Mouse (Mus musculus) lung, embryonic 15.5 days (tissue): Measurements from ENCODE around the gene Robo1. TPM values are rescaled to one million over a fixed set of nuclear protein-coding genes. Genes with fewer than 3 reads are reported as not detected.

Experiments
- ATAC-seq: fragments of 200-750 bp; cut with Nextera tagmentation; 2 replicates; pipeline ENCODE4 v1.8.0; 2017; ENCODE audit warnings: moderate number of reproducible peaks, borderline replicate concordance; ENCODE audit not compliant: low FRiP score, low TSS enrichment; ENCODE audit errors: extremely low read depth
- H3K27ac ChIP-seq: fragments of 300-500 bp; sonication (generic); 2 replicates; pipeline ENCODE4 v1.5.1; 2015; ENCODE audit warnings: moderate library complexity, mild to moderate bottlenecking, inconsistent platforms
- H3K27me3 ChIP-seq: fragments of 300-500 bp; sonication (generic); 2 replicates; pipeline ENCODE4 v1.6.1; 2015; ENCODE audit warnings: inconsistent platforms
- H3K36me3 ChIP-seq: fragments of 300-500 bp; sonication (generic); 2 replicates; pipeline ENCODE4 v1.6.1; 2015; ENCODE audit warnings: inconsistent platforms
- H3K4me1 ChIP-seq: fragments of 300-500 bp; sonication (generic); 2 replicates; pipeline ENCODE4 v1.6.1; 2015; ENCODE audit warnings: inconsistent platforms
- H3K4me2 ChIP-seq: fragments of 300-500 bp; sonication (generic); 2 replicates; pipeline ENCODE4 v1.6.1; 2015; ENCODE audit warnings: inconsistent platforms, mild to moderate bottlenecking, moderate library complexity
- H3K4me3 ChIP-seq: fragments of 300-500 bp; sonication (generic); 2 replicates; pipeline ENCODE4 v1.5.1; 2015; ENCODE audit warnings: mild to moderate bottlenecking, inconsistent platforms
- H3K9ac ChIP-seq: fragments of 300-500 bp; sonication (generic); 2 replicates; pipeline ENCODE4 v1.6.1; 2015; ENCODE audit warnings: inconsistent platforms
- H3K9me3 ChIP-seq: fragments of 300-500 bp; sonication (generic); 2 replicates; pipeline ENCODE4 v1.6.1; 2016; ENCODE audit warnings: inconsistent platforms
- WGBS: fragments of 180-500 bp; shearing (Covaris S2); methylation state at CpG from one replicate; pipeline ENCODE4 v1.1.7; 2015; 5-methylcytosine and 5-hydroxymethylcytosine counted together
- polyA plus RNA-seq: library from polyadenylated mRNA; unstranded; fragments of >200 nt; fragmentation: Nextera tagmentation; extraction: Ambion mirVana; gene quantifications from 2 replicates; pipeline ENCODE4 v1.2.1, GENCODE M21; 2015

The Robo1 gene
- polyA plus RNA-seq, 1 experiment from 2014 or later = 32.0 TPM

- no peak for ATAC-seq
- no peak overlapping the region for H3K27ac ChIP-seq
- H3K4me3 ChIP-seq = no peak overlapping the region
- no peak overlapping the region for H3K4me2 ChIP-seq
- H3K9ac ChIP-seq = no peak overlapping the region
- no peaks in the 10 kb centered on the region for H3K27me3 ChIP-seq
- 79% methylated on average over 8 of the region's 8 CpGs for WGBS
- H3K9me3 ChIP-seq = no peaks in the 10 kb centered on the region
- no peaks in the 10 kb centered on the region for H3K4me1 ChIP-seq
- no peaks in the 10 kb centered on the region for H3K36me3 ChIP-seq
Measured at GRCm38 (mm10) chr16:72874934-72875732, 567.0 kb downstream of the Robo1 start.

- H3K9ac ChIP-seq = no peak overlapping the region
- no peak for ATAC-seq
- WGBS = 43% methylated on average over 7 of the region's 7 CpGs
- no peaks in the 10 kb centered on the region for H3K27me3 ChIP-seq
- H3K4me1 ChIP-seq = peaks cover 3% of the 10 kb centered on the region; the same call in 1 of the 2 replicates
- no peak overlapping the region for H3K4me3 ChIP-seq
- no peak overlapping the region for H3K4me2 ChIP-seq
- H3K36me3 ChIP-seq = no peaks in the 10 kb centered on the region
- H3K9me3 ChIP-seq = no peaks in the 10 kb centered on the region
- H3K27ac ChIP-seq = no peak overlapping the region
Measured at GRCm38 (mm10) chr16:72888108-72888507, 580.0 kb downstream of the Robo1 start.

- H3K4me1 ChIP-seq = peaks cover 3% of the 10 kb centered on the region; the same call in 1 of the 2 replicates
- H3K4me3 ChIP-seq = no peak overlapping the region
- H3K27ac ChIP-seq = no peak overlapping the region
- H3K36me3 ChIP-seq = no peaks in the 10 kb centered on the region
- H3K4me2 ChIP-seq = no peak overlapping the region
- no peaks in the 10 kb centered on the region for H3K27me3 ChIP-seq
- ATAC-seq = no peak
- H3K9ac ChIP-seq = no peak overlapping the region
- WGBS = 79% methylated on average over 9 of the region's 9 CpGs
- no peaks in the 10 kb centered on the region for H3K9me3 ChIP-seq
Measured at GRCm38 (mm10) chr16:72889401-72889800, 581.3 kb downstream of the Robo1 start.

- ATAC-seq = no peak
- Histone ChIP-seq H3K4me3 (no peak overlapping the region), H3K27ac (no peak overlapping the region), H3K4me2 (no peak overlapping the region), H3K36me3 (no peaks in the 10 kb centered on the region), H3K27me3 (no peaks in the 10 kb centered on the region), H3K9ac (no peak overlapping the region), H3K9me3 (no peaks in the 10 kb centered on the region), H3K4me1 (no peaks in the 10 kb centered on the region)
- WGBS = 81% methylated on average over 11 of the region's 11 CpGs
Measured at GRCm38 (mm10) chr16:72897125-72897524, 589.0 kb downstream of the Robo1 start.

- peaks cover 5% of the 10 kb centered on the region; the same call in 1 of the 2 replicates for H3K4me1 ChIP-seq
- H3K9ac ChIP-seq = no peak overlapping the region
- no peak overlapping the region for H3K4me3 ChIP-seq
- no peaks in the 10 kb centered on the region for H3K9me3 ChIP-seq
- H3K36me3 ChIP-seq = no peaks in the 10 kb centered on the region
- WGBS = 62% methylated on average over 2 of the region's 2 CpGs
- no peaks in the 10 kb centered on the region for H3K27me3 ChIP-seq
- H3K4me2 ChIP-seq = no peak overlapping the region
- no peak overlapping the region for H3K27ac ChIP-seq
- no peak for ATAC-seq
Measured at GRCm38 (mm10) chr16:72908895-72909294, 600.8 kb downstream of the Robo1 start.

- no peak overlapping the region for H3K4me3 ChIP-seq
- H3K4me1 ChIP-seq = peaks cover 5% of the 10 kb centered on the region; the same call in 1 of the 2 replicates
- 40% methylated on average over 5 of the region's 5 CpGs for WGBS
- H3K27me3 ChIP-seq = no peaks in the 10 kb centered on the region
- no peak for ATAC-seq
- no peaks in the 10 kb centered on the region for H3K9me3 ChIP-seq
- H3K4me2 ChIP-seq = no peak overlapping the region
- H3K27ac ChIP-seq = no peak overlapping the region
- no peak overlapping the region for H3K9ac ChIP-seq
- H3K36me3 ChIP-seq = no peaks in the 10 kb centered on the region
Measured at GRCm38 (mm10) chr16:72913134-72913533, 605.0 kb downstream of the Robo1 start.

GRCm38 (mm10) chr16:72914068-72914630, 606.0 kb downstream of the Robo1 start:
- no peak overlapping the region for H3K4me3 ChIP-seq
- no peaks in the 10 kb centered on the region for H3K36me3 ChIP-seq
- H3K4me2 ChIP-seq = no peak overlapping the region
- 81% methylated on average over 4 of the region's 4 CpGs for WGBS
- H3K9me3 ChIP-seq = no peaks in the 10 kb centered on the region
- H3K4me1 ChIP-seq = peaks cover 5% of the 10 kb centered on the region; the same call in 1 of the 2 replicates
- H3K27ac ChIP-seq = no peak overlapping the region
- no peaks in the 10 kb centered on the region for H3K27me3 ChIP-seq
- no peak for ATAC-seq
- H3K9ac ChIP-seq = no peak overlapping the region

GRCm38 (mm10) chr16:72920013-72920412, 611.9 kb downstream of the Robo1 start:
- Histone ChIP-seq H3K4me1 (peaks cover 16% of the 10 kb centered on the region), H3K27me3 (no peaks in the 10 kb centered on the region), H3K27ac (no peak overlapping the region), H3K9ac (no peak overlapping the region), H3K4me2 (no peak overlapping the region), H3K9me3 (no peaks in the 10 kb centered on the region), H3K4me3 (no peak overlapping the region), H3K36me3 (no peaks in the 10 kb centered on the region)
- WGBS = 62% methylated on average over 3 of the region's 3 CpGs
- no peak for ATAC-seq

GRCm38 (mm10) chr16:72924423-72925224, 616.5 kb downstream of the Robo1 start:
- H3K9ac ChIP-seq = no peak overlapping the region
- ATAC-seq = peak; percentile 92; the same call in 1 of the 2 replicates
- 14% methylated on average over 15 of the region's 15 CpGs for WGBS
- no peaks in the 10 kb centered on the region for H3K36me3 ChIP-seq
- H3K4me1 ChIP-seq = peaks cover 25% of the 10 kb centered on the region
- H3K4me2 ChIP-seq = peak overlapping the region; percentile 47
- H3K4me3 ChIP-seq = no peak overlapping the region
- no peaks in the 10 kb centered on the region for H3K27me3 ChIP-seq
- peak overlapping the region; percentile 51; the same call in 1 of the 2 replicates for H3K27ac ChIP-seq
- H3K9me3 ChIP-seq = no peaks in the 10 kb centered on the region

- ATAC-seq = peak; percentile 29; the same call in 1 of the 2 replicates
- Histone ChIP-seq H3K36me3 (0 out of 2 replicates have a peak, but pooled peaks cover 1% of the 10 kb centered on the region), H3K9me3 (no peaks in the 10 kb centered on the region), H3K27me3 (no peaks in the 10 kb centered on the region), H3K9ac (no peak overlapping the region), H3K4me3 (no peak overlapping the region), H3K4me2 (no peak overlapping the region), H3K4me1 (peaks cover 21% of the 10 kb centered on the region), H3K27ac (no peak overlapping the region)
- WGBS = 50% methylated on average over 6 of the region's 6 CpGs
Measured at GRCm38 (mm10) chr16:72928525-72929122, 620.5 kb downstream of the Robo1 start.

GRCm38 (mm10) chr16:72930871-72931270, 622.8 kb downstream of the Robo1 start:
- H3K9me3 ChIP-seq = no peaks in the 10 kb centered on the region
- no peaks in the 10 kb centered on the region for H3K27me3 ChIP-seq
- ATAC-seq = no peak
- H3K36me3 ChIP-seq = 0 out of 2 replicates have a peak, but pooled peaks cover 4% of the 10 kb centered on the region
- no peak overlapping the region for H3K27ac ChIP-seq
- no peak overlapping the region for H3K4me2 ChIP-seq
- peaks cover 8% of the 10 kb centered on the region for H3K4me1 ChIP-seq
- 60% methylated on average over 4 of the region's 4 CpGs for WGBS
- no peak overlapping the region for H3K9ac ChIP-seq
- H3K4me3 ChIP-seq = no peak overlapping the region
